Mouse (Mus musculus) ES-E14 (cell line): ENCODE data around the gene Plcl1.

Experiments used
- CHD2 ChIP-seq: IDR thresholded peaks from 2 replicates; pipeline ENCODE4 v1.6.1; 2014; ENCODE audit warnings: mild to moderate bottlenecking, low read depth, low read length, inconsistent platforms
- HCFC1 ChIP-seq: IDR thresholded peaks from 2 replicates; pipeline ENCODE4 v1.6.1; 2012; ENCODE audit warnings: low read length, inconsistent platforms, borderline replicate concordance; ENCODE audit not compliant: insufficient read depth
- MAFK ChIP-seq: IDR thresholded peaks from 2 replicates; pipeline ENCODE4 v1.6.1; 2014; ENCODE audit warnings: mild to moderate bottlenecking, low read depth, low read length, inconsistent platforms; ENCODE audit not compliant: insufficient read depth
- ZC3H11A ChIP-seq: IDR thresholded peaks from 2 replicates; pipeline ENCODE4 v1.6.1; 2012; ENCODE audit warnings: low read depth, mild to moderate bottlenecking, inconsistent platforms, low read length, borderline replicate concordance
- ZNF384 ChIP-seq: IDR thresholded peaks from 2 replicates; pipeline ENCODE4 v1.6.1; 2012; ENCODE audit warnings: low read depth, low read length, inconsistent platforms

DNA sequence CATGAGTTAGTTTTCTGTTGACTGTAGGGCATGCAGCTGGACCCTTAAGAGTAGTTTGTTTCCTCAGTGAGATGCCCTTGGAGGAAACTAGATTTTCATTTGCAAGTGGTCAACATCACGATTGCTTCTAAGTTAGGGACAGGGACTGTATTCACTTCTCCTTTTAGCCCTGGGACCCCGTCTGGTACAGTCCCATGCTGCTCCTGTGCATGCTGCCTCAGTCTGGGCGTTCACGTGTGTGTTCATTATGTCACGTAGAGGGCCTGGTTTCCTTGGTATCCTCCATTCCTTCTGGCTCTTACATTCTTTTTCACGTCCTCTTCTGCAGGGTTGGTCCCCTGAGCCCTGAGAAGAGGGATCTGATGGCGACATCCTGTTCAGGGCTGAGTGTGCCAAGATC lies 69.3 kb downstream of the Plcl1 start:
- TF ChIP-seq ZNF384 (no peak), CHD2 (no peak), ZC3H11A (no peak), HCFC1 (no peak), MAFK (no peak)
